Mouse (Mus musculus): ENCODE measurements around the gene Mzt1.

DNA sequence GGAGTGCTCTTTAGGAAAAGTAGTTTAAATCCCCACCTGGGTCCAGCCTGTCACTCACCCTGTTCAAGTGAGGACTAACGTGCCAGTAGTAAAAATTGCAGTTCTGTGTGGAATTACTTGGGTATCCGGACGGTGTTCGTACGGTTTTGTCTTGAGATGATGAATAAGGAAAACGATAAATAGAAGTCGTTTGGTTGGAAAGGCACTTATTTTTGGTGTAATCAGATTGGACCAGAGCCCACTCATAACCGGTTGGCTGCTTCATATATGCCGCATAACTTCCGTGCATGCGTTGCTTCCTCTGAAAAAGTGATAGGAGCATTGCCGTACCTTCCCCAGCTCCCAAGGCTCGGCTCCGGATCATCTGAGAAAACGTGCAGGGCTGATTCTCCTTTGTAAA, 848 bp upstream of the Mzt1 start:
- TF ChIP-seq CTCF (conservative IDR thresholded peaks at IDR 0.05; ENCODE audit: low read length): no peak
- no peak for TF ChIP-seq POU5F1 (IDR thresholded peaks at IDR 0.05; ENCODE audit: borderline replicate concordance, low read length)
